Mouse (Mus musculus) CD4-positive helper T cell, adult 2 months (primary cell): ENCODE data around the gene Cryaa.
A peak's percentile ranks its signal among the peaks of the same experiment; 100 is the strongest.

Experiments used
- DNase-seq: peaks from one replicate; pipeline ENCODE4 v3.0.0-alpha.2; 2012; ENCODE audit warnings: low read depth, missing footprints, low spot score

Cryaa gene

DNA sequence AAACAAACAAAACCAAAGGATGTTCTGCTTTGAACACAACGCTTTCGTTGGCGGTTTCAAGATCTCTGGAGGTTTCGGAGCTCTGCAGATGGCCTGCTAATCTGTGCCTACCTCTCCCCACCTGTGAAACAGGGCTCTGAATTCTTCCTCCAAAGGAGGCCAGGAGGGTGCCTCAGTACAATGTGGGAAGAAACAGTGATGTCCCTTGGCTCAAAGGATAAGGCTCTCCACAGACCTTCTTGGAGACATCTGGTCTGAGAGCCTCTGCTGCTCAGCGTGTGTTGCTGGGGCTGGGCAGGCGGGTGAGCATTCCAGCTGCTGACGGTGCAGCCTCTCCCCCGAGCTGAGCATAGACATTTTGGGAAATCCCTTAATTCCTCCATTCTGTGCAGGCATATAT, at the start of gene Cryaa:
Cryaa (plus strand) TSS at position 301 of the 400 bp plus-strand sequence.
- no peak for DNase-seq

DNA sequence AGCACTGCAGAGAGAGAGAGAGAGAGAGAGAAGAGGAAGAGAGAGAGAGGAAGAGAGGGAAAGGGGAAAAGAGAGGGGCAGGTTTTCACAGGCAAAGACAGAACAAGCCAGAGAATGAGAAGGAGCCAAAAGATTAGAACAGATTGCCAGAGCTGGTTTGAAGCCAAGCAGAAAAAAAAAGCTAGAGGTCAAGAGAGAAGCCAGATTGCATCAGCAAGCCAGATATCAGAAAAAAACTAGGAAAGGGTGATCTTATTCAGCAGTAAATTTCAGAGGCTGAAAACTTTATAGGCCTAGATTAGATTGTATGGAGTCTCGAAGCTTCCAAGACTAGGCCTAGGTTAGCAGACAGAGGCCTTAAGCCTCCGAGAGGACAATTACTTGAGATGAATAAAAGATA, 49.6 kb upstream of the Cryaa start:
- no peak for DNase-seq

DNA sequence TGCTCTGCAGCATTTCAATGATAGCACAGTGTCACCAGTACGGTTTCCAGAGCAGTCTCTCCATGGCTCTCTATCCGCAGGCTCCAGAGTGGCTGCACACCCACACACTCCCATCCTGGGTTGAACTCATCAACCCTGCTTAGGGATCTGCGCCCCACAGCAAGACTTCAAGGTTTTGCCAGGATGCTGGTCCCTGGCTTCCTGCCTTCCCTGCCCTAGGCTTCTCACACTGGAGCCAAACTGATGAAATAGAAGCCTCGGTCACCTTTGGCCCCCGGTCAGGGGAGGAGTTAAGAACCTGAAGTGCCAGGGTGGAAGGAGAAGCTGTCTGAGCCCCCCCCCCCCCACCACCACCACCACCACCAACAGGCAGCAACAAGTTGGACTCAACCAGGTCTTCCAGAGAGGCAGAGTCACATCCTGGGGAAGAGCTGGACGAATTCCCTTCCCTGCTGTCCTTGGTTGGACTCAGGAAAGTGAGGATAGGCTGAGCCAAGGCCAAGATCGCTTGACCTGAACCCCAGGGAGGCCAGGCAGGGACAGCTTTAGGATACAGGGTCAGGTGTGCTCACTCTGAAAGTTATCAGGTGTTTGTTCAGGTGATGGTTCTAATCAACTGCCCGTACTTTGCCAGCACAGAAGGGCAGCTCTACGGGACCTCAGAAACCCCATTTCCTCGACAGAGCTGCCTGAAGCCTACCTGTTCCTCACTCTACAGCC, 46.4 kb upstream of the Cryaa start:
- no peak for DNase-seq

DNA sequence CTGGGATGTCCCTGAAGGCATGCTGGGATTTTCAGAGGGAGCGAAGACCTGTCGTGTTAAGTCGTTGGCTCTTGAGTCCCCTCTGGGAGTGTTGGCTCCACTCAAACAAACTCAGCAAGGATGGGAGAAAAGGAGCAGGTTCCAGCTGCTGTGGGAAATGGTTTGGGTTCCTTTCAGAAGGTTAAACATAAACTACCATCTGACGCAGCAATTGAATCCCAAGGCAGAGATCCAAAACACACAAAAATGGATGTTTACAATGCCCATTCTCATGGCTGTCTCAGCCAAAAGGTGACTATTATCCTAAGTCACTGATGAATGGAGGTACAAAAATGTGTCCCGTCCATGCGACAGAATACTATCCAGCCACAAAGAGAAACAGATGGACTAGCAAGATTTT, 44.6 kb upstream of the Cryaa start:
- no peak for DNase-seq

DNA sequence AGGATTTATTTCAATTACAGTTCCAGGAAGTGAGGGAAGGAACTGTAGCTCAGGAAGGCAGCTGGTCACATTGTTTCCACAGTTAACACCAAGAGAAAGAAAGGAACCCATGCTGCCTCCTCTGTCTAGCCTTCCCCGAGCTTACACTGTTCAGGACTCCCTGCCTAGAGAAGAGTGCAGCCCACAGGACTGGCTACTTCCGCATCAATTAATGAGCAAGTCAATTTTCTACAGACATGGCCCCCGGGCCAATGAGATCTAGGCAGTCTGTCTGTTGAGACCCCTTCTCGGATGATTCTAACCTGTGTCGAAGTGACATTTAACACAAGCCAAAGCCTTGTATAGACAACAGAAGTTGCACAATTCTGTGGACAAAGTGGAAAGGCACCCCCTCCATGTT, 42.7 kb upstream of the Cryaa start:
- DNase-seq, result no peak

DNA sequence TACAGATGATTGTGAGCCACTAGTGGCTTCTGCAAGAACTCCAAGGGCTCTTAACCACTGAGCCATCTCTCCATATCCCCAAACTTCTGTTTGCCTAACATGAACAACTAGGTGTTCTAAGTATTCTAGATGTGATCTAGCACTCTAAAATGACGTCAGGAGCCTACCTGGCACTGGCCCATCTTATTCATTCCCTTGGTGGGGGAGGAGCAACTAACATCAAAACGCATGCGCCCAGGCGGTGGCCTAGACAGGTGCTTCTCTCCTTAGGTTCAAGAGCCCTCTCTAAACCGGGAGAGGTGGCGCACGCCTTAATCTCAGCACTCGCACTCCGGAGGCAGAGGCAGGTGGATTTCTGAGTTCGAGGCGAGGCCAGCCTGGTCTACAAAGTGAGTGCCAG, 41.8 kb upstream of the Cryaa start:
- no peak for DNase-seq

DNA sequence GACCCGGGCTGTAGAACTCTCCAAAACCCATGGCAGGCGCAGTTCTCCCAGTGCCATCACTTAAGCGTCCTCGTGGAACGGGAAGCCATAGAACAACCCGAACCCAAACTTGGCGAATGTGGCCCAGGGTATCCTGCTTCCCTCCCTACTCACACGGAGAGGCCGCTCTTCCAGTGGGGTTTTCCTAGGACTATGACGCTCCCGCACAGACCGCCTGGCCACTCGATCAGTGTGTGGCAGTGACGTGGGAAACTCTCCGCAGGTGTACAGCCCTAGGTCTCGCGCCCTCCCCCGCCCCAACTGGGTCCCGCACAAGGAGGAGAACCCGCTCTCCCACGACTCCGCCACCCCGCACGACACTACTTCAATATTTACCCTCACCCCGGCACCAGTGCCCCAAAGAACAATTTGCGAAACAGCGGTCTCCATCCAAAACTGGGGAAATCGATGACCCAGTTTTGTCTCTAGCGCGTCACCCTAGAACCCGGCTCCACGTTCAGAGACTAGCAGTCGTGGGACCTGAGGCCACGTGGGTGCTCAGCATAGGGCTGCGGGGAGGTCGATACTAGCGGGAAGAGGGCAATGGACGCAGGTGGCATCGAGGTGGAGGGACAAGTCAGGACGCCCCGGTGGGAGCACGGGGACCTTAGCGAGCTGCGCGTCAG, 41.2 kb upstream of the Cryaa start:
- no peak for DNase-seq

DNA sequence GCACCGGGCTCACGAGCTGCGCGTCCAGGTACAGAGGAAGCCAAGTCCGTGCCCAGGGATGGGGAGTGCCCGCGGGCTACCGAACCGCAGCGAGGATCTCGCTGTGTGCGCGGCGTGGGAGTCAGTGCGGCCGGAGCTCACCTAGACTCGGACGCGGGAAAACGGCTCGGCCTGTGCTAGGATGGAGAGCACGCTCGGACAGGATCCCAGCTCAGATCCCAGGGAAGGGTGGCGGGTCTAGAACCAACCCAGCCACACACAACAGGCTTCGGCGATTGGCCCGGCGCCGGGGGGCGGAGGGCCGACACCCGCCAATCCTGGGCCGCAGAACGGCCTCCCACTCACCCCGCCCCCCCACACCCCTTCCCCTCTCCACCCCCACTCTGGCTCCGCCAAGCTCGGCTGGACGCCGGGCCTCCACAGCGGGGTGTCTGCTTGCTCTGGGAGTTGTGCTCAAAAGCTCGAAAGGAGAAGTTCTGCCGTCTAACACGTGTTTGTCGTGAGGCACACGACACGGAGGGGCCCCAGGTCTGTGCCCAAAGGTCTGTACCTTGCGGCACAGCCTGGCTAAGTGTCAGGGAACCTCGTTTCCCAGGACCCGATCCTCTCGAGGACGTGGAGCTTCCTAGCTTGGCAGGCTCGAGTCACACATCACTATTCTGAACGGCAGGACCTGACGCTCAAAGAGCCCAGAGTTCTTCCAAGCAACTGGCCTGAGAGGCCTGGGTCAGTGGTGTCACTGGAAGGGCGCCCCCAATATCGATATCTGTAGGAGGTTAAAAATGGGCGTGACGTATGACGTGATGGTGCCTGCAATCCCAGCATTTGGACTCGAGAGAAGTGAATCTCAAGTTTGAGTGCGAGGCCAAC, 40.4 kb upstream of the Cryaa start, which contains the start of gene Cbs:
Cbs (minus strand) TSS at position 297 of the 870 bp plus-strand sequence.
- DNase-seq, result peak; percentile 35

DNA sequence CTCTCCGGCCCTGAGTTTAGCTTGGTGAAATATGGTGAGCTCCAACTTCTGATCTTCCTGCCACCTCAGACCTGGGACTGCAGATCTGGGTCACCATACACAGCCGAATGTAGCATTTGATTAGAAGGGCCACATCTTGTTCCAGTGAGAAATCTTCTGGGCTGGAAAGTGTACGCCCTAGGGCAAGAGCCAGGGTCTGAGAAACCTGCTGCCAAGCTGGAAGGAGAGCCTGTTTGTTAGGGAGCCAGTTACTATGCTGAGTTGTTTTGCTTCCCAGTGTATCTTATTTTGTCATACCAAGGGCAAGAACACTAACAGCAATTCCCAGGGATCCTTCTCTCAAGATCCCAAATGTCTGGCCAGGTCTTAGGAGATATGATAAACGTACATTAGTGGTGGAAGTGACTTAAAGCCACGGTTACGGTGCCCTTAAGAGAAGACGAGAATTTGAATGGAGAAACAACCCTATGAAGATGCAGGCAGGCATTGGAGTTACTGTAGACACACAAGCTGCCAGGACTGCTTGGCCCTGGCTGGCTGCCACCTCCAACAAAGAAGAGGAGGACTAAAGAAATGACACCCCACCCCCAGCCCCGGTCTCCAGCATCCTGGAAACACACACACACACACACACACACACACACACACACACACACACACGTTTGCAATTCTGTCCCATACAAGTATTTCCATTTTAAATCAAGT, 39.6 kb upstream of the Cryaa start:
- DNase-seq, result no peak

DNA sequence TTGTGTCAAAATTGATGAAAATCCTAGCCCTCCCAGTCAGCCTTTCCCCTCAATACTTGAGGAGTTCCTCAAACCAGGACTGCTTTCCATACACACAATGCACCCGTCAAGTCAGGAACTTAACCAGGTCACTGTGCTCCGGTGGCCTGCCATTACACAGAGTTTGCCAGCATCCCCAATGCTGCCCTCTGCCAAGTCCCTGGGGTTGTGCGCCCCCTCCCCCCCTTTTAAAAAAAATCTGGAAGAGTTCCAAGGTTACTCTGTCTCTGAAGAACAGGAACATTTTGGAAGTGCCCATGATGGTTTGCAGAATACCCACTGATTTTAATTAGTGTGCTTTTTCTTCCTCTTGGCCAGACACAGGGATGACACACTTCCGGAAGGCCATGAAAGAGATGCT, 38.0 kb upstream of the Cryaa start:
- DNase-seq, result no peak

DNA sequence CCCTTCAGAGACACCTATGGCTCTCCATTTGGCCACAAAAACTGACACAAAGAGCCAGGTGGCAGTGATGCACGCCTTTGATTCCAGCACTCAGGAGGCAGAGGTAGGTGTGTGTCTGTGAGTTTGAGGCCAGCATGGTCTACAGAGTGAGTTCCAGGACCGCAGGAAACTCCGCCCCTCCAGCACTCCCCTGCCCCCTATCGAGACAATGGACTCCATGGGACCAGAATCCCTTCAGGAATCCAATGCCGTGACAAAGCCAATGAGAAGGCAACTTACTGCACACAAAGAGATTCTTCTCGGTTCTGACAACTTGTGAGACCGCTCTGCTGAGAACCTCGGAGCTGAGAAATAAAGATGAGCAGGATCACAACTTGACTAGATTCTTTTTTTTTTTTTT, 35.3 kb upstream of the Cryaa start:
- DNase-seq, result no peak

DNA sequence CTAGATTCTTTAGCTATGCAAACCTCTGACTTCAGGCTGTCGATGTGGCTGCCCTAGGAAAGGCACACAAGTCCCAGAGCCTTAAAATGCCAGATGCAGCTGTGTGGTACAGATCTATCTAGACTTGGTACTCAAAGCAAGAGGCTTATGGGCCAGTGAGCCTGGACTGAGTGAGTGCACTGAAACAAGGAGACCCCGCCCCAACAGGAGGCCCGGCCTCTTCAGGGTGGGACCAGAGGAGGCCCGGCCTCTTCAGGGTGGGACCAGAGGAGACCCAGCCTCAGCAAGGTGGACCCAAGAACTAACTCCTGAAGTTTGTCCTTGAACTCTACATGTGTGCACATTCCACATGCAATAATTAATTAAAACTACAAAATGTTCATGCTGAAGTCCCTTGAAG, 34.7 kb upstream of the Cryaa start:
- DNase-seq, result no peak

DNA sequence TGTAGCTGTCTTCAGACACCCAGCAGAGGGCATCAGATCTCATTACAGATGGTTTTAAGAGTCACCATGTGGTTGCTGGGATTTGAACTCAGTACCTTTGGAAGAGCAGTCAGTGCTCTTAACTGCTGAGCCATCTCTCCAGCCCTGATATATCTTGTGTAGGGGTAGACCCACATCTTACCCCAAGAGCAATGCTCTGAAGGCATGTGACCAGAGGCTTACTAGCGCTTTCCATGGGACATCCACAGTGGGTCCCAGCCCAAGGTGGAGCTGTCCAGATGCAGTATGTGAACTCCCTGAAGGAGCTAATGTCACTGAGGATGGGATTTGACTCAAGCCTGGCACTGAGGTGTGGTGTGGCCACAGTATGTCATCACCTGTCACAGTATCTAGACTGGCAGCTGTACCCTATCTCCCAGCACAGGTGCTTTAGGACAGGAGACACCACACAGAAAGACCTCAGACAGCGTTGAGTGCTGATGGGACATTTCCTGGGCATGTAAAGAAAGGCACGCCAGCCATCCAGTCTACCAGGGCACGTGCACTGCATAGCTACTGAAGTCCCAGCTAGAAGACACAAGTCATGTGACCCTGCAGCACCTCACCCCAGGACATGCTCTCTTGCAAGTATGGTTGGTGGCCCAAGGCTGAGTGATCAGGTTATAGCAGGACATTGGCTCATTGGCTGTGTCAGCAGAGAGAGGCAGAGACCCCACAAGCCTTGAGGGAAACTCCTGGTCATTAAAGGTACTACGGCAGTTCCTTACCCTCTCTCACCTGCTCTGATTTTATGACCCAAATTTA, 31.2 kb upstream of the Cryaa start:
- no peak for DNase-seq

DNA sequence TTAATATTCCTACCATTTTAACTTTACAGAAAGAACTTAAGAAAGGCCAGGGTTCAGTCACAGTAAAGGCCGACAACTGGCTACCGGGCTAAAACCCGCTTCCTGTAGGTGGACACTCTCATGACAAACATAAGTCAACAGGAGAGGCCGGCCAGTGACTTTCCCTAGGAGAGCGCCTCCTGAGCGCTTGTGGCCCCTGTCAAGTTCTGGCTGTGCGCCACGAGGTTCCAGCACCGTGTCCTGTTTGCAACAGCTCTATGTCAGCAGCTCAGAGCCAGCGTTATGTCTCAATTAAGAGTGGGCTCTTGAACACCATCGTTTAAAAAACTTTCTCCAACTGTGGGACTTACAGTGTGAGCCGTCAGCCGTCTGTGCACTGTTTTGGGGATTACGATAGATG, 25.5 kb upstream of the Cryaa start:
- no peak for DNase-seq

DNA sequence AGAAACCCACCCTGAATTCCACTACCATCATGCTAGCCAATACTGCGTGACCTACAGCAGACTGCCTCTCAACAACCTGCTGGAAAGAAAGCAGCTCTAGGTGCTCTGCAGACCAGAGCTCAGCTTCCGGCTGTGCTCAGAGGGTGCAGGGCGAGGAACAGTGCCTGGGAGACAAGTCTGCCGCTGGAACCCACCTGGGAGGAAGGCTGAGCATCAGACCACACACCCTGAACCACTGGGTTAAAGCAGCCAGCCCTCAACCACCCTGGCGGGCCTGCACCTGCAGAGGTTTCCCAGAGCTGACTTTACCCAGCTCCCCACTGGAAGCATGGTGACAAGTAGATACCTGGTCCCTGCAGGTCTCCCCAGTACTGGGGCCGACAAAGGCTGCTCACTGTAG, 24.3 kb upstream of the Cryaa start:
- DNase-seq, result no peak

DNA sequence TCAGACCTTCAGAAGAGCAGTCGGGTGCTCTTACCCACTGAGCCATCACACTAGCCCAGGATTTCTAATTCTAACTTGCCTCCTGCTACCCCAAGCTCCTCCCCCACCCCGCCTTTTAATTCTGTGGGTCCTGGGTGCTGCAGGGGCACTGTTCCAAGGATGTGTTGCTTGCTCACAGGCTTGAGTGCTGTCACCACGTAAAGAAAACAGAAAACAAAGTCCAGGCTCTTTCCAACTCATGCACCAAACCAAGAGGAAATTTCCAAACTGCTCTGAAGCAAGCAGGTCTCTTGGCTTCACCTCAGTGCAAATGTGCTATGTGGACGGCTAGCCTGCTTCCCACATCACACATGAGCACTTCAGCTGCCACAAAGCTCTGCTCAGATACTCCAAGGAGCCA, 22.2 kb upstream of the Cryaa start:
- DNase-seq, result no peak

DNA sequence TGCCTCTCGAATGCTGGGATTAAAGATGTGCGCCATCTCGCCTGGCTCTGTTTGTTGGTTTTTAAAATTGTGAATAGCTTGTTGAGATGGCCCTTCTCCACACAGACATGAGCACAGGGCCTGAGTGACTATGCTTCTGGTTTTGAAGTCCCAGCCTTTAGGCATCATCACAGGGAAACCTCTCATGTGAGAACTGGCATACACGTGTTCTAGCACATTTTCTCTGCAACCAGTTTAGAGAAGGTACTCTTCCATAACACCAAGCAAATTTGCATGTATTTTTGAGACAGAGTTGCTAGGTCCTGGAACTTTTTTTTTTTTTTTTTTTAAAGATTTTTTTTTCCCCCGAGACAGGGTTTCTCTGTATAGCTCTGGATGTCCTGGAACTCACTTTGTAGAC, 20.9 kb upstream of the Cryaa start:
- no peak for DNase-seq

DNA sequence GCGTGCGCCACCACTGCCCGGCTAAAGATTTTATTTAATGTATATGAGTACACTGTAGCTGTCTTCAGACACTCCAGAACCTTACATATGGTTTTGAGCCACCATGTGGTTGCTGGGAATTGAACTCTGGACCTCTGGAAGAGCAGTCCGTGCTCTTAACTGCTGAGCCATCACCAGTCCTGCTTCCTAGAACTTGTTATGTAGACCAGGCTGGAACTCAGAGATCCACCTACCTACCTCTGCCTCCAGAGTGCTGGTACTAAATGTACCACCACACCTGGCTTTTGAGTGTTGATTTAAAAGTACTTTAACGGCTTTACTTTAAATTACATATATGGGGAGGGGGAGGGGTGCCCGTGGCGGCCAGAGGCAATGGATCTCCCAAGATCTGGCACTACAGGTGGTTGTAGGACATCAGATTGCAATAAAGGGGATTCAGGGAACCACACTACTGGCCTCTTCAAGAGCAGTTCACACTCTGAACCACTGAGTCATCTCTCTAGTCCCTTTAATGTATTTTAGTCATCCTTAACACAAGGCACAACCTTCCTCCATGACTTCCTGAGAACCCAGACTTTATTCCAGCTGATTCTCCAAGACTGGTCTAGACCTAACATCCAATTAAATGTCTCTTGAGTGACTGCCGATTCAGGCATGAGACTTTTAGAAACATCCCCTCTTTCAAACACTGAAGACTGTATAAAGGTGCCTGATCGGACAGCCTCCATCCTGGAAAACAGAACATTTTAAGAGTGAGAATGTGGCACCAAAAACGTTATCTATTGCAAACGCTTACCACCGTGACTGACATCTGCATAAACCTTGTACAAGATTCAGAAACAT, 20.2 kb upstream of the Cryaa start:
- DNase-seq, result peak; percentile 24

DNA sequence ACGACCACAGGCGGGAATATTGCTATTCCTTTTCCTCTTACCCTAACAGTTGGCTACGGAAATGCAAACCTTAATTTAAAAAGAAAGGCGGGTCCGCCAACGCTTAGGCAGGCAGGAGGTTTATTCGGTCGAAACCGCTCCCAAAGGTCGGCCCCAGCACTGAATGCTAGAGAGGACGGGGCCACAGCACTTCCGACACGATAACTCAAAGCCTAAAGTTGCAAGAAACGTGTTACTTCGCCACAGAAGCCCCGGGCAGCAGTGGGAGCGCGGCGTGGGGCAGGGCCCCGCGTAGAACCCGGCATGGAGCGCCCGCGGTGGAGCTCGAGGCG, 19.5 kb upstream of the Cryaa start:
- no peak for DNase-seq

DNA sequence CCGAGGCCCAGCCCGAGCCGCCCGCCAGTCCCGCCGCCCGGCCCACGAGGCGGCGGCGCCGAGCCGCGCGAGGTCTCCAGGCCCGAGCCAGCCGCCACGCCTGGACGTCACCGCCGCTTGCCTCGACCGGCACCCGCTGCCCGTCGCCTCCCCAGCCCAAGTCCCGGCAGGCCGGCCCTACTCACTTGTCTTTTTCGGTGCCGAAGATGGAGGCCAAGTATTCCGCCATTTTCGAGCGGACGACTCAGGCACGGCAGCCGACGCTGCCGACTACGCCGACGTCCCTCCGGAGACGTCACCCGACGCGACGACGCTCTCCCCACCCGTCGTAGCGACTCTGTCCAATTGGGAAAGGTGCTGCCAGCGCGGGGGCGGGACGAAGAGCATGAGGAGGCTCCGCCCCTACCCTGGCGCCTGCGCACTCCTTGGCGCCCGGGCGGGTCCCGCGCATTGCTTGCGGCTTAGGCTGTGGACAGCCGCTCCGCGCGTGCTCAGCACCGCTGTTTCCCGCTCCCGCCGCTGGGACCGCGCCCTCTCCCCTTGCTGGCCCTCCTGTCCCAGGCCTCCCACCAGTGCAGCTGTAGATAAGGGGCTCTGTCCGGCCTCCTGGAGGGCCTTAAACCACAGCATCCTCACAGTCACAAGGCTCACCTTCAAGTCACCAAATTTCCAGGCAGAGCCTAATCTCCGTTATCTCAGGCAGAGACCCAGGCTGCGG, 19.0 kb upstream of the Cryaa start, which contains the start of gene U2af1:
U2af1 (minus strand) TSS at position 425 of the 718 bp plus-strand sequence.
- peak; percentile 99 for DNase-seq
